Mouse (Mus musculus): ENCODE data around the gene Dot1l. TPM values are rescaled to one million over a fixed set of nuclear protein-coding genes. Genes with fewer than 3 reads are reported as not detected.

Gene Dot1l
- total RNA-seq (2021), result 10 to 100 TPM; 24.6 TPM
- long read RNA-seq, experiment 1, partial matches to known transcripts, result 7 of 9 reads
- long read RNA-seq, experiment 1, other reads (novel, unspliced or antisense), result 2 of 9 reads
- long read RNA-seq, experiment 2, partial matches to known transcripts, result 5 of 17 reads
- long read RNA-seq, experiment 2, other reads (novel, unspliced or antisense), result 12 of 17 reads

DNA sequence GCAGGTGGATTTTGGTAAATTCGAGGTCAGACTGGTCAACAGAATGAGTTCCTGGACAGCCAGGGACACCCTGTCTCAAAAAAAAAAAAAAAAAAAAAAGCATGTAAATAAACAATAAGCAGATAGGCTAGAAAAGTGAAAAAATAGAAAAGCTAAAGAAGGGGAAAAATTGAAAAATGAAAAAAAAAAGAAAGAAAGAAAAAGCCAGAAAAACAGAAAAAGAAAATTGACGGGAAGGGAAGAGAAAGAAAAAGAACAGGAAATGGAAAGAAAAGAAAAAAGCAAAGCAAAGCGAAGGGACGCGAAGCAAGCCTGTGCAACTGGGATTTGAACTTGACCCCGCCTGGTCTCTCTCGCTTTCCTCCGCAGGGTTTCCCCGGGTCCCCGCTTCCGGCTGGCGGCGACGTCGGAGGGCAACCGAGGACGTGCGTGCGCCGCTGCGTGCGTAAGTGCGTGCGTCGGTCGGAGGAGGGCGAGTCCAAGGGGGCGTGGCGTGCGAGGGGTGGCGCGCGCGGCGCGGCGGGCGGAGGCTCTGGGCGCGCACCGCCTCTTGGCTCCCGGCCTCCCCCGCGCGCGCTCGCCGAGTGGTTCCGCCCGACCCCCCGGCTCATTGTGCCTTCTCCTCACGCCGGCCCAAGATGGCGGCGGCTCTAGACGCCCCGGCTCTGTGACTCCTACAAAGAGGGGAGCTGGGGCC, at the start of gene Dot1l:
Gene Dot1l, plus strand, starts transcription at position 613 of the 697 bp plus-strand sequence.
- peak; percentile 98 for DNase-seq

GRCm38 (mm10) chr10:80705479-80705878, 49.5 kb upstream of the Dot1l start:
- no peak for DNase-seq

DNA sequence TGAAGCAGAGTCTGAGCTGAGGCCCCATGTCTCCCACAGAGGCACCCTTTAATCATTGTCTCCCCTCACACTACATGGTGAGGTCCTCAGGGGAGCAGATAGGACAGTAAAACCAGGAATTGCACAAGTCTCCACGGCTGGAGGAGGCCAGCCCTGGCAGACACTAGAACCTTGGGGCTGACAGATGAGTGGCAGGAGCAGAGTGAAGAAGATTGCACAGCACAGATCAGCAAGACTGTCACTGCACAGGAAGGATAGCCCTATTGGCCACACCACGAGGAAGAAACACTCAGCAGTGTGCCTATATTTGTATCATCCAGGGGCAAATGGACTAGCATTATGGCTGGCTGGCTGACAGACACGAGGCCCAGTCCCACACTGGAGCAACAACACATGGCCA, 44.2 kb upstream of the Dot1l start:
- no peak for DNase-seq

- no peak for DNase-seq
Measured at GRCm38 (mm10) chr10:80717281-80717680, 37.7 kb upstream of the Dot1l start.

DNA sequence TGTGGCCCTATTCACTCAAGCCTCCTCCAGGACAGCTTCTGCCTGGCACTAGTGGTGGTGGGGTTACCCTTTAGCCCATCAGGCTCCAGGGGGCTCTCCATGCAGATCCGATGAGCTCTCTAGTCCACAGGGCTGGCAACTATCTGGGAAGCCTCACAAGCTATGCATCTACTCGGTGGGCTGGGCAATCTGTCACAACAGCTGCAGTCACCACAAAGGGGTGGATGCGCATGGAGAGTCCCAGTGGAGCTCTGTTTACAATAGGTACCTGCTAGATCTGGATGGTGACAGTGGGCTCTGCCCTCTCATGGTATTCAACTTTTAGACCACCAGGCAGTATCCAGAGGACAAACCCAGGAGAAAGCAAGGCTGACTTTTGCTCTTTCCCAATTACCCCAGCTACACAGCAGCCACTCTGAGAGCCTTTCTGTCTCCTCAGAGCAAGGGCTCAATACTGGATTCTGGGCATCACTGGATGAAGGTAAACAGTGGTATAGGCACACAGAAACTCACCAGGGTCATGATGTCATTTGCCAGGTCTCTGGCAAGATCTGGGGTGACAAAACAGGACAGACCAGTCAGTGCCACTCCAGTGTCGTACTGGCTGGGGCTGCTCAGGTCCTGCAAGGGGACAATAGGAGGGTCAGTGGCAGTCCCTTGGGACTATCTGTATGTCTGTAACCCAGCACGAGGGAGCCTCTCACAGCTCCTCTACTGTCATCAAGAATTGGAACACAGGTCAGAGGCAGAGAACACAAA, 27.5 kb upstream of the Dot1l start:
- DNase-seq, result no peak

GRCm38 (mm10) chr10:80732611-80733101, 22.4 kb upstream of the Dot1l start:
- DNase-seq, result no peak

DNA sequence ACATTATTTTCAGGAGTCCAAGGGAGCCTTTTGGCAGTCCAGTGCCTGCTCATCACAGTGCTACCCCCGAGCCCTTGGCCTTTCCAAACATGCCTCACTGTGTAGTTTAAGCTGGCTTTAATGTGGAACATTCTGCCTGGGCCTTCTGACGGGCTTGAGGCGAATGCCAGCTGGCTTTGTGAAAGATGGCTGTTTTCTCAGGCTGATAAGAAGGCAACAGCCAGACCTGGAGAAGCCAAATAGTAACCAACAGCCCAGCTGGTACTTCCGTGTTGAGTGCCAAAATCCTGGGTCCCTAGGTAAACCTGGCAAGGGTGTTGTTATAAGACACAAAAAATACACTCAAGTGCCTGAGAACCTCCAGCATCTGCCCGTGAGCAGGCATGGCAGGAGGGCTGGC, 18.3 kb upstream of the Dot1l start:
- no peak for DNase-seq

DNA sequence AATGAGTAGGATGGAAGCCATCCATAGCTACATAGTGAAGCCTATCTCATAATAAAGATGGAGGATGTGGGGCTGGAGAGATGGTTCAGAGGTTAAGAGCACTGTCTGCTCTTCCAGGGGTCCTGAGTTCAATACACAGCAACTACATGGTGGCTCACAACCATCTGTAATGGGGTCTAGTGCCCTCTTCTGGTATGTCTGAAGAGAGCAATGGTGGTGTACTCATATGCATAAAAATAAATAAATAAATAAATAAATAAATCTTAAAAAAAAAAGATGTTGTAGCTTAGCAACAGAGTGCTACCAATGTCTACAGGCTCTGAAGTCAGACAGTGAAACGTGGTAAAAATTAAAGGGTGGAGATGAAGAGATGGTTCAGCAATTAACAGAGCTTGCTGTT, 16.3 kb upstream of the Dot1l start:
- no peak for DNase-seq

DNA sequence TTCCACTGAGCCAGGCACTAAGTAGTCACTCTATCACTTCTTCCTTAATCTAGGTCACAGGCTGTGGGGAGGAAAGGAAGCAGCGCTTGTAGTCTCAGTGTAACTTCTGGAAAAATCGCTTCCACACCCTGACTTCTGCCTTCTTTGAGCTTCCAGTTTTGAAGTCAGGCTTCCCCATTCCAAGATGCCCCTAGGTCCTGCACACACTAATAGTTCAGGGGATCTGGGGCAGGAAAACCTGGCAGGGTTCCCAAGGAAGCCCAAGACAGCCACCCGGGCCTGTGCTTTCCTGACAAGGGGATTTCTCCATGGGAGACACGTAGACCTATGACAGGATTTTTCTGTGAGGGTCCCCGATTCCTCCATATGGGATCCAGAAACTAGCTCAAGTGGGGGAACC, 13.9 kb upstream of the Dot1l start:
- no peak for DNase-seq

DNA sequence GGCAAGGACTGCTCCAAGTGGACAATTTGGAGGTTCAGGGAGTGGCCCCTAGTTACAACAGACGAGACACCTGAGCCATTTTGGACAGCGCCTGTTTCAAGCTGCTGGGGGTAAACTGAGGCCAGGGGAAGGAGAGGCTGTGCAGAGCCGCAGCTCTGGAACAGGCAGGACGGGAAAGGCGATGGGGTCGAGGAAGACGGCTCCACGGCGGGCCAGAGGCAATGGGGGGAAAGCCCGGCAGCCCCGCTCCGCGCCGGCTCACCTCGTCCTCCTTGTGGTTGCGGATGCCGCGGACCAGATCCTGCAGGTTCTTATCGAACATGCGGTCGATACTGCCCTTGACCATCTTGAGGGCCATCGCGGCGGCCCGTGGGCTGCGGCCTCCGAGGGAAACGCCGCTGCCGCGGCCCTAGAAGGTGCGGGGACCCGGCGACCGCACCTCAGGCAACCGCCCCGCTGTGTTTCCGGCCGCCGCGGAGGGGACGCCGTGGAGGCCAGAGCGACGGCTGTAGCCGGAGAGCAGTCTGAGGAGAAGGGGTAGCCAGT, 13.3 kb upstream of the Dot1l start:
- no peak for DNase-seq

DNA sequence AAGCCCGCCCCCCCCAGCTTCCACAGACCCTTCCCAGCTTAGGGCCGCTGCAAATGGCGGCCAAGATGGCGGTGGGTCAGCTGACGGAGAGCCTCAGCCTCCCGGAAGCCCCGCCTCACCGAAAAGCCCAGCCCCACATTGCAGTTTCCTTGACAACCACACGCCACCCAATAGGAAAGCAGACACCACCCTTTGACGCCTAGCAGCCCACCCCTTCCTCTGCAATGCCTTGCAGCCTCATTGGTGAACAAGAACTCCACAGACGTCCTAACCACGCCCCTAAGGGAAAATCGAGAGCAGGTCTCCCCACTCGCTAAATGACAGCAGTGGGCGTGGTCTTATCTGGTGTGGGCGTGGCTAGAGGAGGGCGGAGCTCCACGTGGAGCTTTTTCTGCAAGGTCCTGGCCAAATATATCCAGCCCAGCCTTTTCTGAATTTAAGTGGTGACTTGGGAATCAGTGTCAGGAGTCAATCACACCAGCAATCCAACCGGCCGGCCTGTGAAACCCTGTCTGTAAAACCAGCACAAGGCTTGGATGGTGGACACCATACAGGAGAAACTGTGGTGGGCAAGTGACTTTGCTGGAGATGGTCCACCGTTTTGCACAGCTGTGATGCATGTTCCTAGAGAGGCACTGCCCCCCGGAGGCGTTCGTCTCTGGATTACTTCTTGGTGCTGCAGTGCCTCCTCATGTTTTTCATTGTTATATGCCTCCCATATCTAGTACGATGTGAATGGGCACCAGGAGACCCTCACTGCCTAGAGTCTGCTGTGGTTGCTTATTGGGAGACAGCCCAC, 12.6 kb upstream of the Dot1l start, which contains the start of gene Ap3d1:
Gene Ap3d1, minus strand, starts transcription at position 85 of the 799 bp plus-strand sequence.
- peak; percentile 99 for DNase-seq

DNA sequence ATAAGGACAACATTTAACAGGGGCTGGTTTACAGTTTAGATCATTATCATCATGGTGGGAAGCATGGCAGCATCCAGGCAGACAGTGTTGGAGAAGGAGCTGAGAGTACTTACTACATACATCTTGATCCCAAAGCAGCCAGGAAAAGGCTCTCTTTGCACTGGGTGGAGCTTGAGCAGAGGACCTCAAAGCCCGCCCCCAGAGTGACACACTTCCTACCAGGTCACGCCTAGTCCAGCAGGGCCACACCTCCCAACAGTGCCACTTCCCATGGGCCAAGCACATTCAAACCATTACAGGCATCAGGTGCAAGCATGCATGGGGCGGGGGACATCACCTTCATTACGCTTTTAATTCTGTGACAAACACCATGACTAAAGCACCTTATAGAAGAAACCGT, 10.7 kb upstream of the Dot1l start:
- no peak for DNase-seq

- peak; percentile 68 for DNase-seq
Measured at GRCm38 (mm10) chr10:80747410-80747809, 7.6 kb upstream of the Dot1l start.

GRCm38 (mm10) chr10:80748609-80749008, 6.4 kb upstream of the Dot1l start:
- DNase-seq, result no peak

DNA sequence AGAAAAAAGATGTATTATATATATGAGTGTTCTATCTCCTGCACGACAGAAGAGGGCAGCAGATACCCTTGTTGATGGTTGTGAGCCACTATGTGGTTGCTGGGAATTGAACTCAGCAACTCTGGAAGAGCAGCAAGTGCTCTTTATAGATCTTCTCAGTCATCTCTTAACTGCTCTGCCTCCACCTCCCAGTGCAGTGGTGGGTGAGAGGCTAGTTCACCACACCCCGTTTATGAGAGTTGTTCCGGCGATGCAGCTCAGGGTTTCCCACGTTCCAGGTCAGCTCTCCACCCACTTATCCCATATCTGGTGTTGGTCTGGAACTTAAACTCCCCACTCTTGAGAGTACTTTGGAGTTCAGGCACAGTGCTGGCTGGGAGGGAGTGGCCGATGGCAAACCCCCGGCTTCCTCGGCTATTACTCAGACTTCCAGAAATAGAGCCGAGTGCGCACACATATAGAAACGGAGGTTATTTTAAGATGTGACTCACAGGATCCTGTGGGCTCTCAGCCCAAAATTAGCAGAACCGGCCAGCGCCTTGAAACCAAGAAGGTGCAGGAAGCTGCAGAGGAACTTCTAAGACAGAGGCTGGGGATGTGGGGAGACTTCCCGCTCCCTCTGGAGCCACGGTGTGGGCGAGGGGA, 3.7 kb upstream of the Dot1l start:
- peak; percentile 83 for DNase-seq

GRCm38 (mm10) chr10:80752079-80752625, 2.9 kb upstream of the Dot1l start:
- DNase-seq, result peak; percentile 83

GRCm38 (mm10) chr10:80755291-80756015, 447 bp downstream of the Dot1l start:
- DNase-seq, result no peak

DNA sequence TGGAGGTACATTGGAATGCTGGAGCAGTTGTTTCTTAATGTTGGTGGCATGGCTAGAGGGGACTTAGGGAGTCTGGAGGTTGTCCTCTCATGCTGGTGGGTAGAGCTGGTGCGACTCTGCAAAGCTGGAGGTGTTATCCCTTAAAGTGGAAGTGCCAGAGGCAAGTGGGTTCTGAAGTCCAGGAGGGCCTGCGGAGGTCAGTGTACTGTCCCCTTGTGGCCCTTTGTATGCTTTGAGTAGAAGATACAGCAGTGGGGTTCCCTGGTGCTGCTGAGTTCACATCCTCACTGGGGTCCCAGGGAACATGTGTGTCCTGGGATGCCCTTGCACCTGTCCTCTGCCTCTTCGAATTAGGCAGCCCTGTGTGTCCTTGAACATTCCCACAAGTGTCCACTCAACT, 1.1 kb downstream of the Dot1l start:
- DNase-seq, result no peak

DNA sequence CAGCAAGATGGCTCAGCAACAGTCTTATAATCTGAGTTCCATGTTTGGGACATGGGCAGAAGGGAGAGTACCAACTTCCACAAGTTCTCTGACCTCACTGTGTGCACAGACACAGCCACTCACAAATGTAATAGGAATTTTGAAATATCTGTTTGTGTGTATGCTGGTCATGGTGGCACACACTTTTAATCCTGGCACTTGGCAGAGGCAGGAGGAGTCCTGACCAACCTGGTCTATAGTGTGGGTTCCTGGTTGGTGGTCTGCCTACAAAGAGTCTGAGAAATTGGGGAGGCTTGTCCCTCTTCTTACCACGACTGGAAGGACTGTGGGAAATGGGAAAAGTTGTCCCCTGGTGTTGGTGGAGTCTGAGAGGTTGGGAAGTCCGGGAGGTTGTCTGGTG, 1.5 kb downstream of the Dot1l start:
- no peak for DNase-seq

GRCm38 (mm10) chr10:80756967-80757366, 2.0 kb downstream of the Dot1l start:
- no peak for DNase-seq
